Mouse (Mus musculus): ENCODE results near the gene Chd6. TPM values are rescaled to one million over a fixed set of nuclear protein-coding genes. Genes with fewer than 3 reads are reported as not detected.
A peak's percentile ranks its signal among the peaks of the same experiment; 100 is the strongest.

Gene Chd6
- polyA plus RNA-seq, 1 experiment from 2014 or later = 28.1 TPM

DNA sequence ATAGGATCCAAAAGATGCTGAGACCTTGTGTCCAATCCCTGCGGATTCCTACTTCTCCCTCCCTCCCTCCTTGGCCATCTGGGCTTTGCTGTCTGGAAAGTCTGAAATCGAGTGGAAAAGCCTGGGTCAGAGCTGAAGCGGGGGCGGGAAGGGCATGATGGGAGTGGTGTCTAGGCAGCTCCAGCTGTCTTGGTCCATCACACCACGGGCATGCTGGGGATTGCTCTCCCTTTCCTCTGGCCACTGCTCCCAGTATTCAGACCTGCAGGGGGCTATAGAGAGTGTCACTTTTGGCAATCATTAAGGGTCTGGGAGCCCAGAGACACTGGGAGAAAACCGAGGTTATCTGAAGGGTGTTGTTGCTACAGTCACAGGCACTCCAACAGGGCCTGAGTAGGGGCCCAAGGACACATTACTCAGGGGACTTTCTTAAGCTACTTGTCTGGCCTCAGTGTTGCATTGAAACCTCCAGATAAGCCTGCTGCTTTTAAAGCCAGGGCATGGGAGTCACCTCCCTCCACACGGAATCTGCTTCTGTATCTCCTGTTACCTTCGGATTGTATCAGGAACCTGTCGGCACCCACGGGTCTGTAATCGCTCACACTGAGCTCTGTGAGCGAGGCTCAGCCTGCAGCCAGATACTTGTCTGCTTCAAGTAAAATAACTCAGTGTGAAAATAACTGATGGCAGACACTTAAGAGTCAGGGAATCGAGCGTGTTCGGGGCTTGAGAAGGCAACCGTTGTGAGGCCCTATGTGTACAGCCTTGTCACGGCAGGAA lies 167.8 kb downstream of the Chd6 start:
- WGBS = 55% methylated on average over 17 of the region's 17 CpGs
- no peak overlapping the region for H3K4me2 ChIP-seq (ENCODE audit: low read depth, low read length)
- no peak for ATAC-seq (ENCODE audit: insufficient read depth, low FRiP score)

DNA sequence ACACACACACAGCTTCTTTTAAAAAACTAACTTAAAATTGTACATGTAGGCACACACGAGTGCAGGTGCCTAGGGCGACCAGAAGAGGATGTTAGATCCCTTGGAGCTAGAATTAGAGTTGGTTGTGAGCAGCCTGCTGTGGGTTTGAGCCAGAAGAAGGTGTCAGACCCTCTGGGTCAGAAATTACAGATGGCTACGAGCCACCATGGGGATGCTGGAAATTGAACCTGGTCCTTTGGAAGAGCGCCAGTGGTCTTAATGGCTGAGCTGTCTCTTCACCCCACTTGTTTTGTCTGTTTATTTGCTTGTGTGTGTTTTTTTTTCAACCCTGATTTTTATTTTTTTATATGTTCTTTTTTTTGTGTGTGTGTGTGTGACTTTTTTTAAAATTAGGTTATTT lies 174.4 kb downstream of the Chd6 start:
- no peak for ATAC-seq (ENCODE audit: insufficient read depth, low FRiP score)
- H3K27me3 ChIP-seq (ENCODE audit: control insufficient read depth, insufficient read depth, low read length) = no peaks in the 10 kb centered on the region
- no peak overlapping the region for H3K4me3 ChIP-seq (replicated peaks; ENCODE audit: low read length)
- H3K36me3 ChIP-seq (ENCODE audit: control insufficient read depth, insufficient read depth, low read length) = no peaks in the 10 kb centered on the region
- no peak overlapping the region for H3K27ac ChIP-seq (ENCODE audit: low read length)
- no peak overlapping the region for H3K9ac ChIP-seq (ENCODE audit: low read length)
- no peak overlapping the region for H3K4me2 ChIP-seq (ENCODE audit: low read depth, low read length)
- 76% methylated on average over 4 of the region's 4 CpGs for WGBS
- H3K9me3 ChIP-seq (replicated peaks; ENCODE audit: control insufficient read depth, low read length) = 0 out of 2 replicates have a peak, but pooled peaks cover 4% of the 10 kb centered on the region
- H3K4me1 ChIP-seq (ENCODE audit: control insufficient read depth, insufficient read depth, low read length) = 0 out of 2 replicates have a peak, but pooled peaks cover 6% of the 10 kb centered on the region

More for the DNA sequence above, 167.8 kb downstream of the Chd6 start:
- no peak overlapping the region for H3K9ac ChIP-seq (ENCODE audit: low read length)
- no peaks in the 10 kb centered on the region for H3K9me3 ChIP-seq (replicated peaks; ENCODE audit: control insufficient read depth, low read length)
- H3K27ac ChIP-seq (ENCODE audit: low read length) = no peak overlapping the region
- 0 out of 2 replicates have a peak, but pooled peaks cover 4% of the 10 kb centered on the region for H3K36me3 ChIP-seq (ENCODE audit: control insufficient read depth, insufficient read depth, low read length)
- H3K4me1 ChIP-seq (ENCODE audit: control insufficient read depth, insufficient read depth, low read length) = peaks cover 4% of the 10 kb centered on the region; the same call in 1 of the 2 replicates
- H3K4me3 ChIP-seq (replicated peaks; ENCODE audit: low read length) = no peak overlapping the region
- no peaks in the 10 kb centered on the region for H3K27me3 ChIP-seq (ENCODE audit: control insufficient read depth, insufficient read depth, low read length)

DNA sequence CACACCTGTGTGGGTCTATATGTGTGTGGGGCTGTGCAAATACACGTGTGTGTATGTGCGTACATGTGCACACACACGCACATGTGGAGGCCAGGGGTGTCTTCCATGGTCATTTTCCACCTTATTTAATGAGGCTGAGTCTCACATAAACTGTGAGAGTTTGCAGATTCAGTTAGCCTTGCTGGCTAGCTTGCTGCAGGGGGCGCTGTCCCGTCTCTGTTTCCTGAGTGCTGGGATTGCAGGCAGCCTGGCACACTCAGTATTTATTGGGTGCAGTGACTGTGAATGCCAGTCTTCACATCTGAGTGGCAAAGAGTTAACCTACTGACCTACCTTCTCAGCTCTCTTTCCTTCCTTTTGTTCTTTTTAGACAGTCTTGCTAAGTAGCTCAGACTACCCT lies 175.0 kb downstream of the Chd6 start:
- no peaks in the 10 kb centered on the region for H3K27me3 ChIP-seq (ENCODE audit: control insufficient read depth, insufficient read depth, low read length)
- H3K4me1 ChIP-seq (ENCODE audit: control insufficient read depth, insufficient read depth, low read length) = 0 out of 2 replicates have a peak, but pooled peaks cover 6% of the 10 kb centered on the region
- no peak for ATAC-seq (ENCODE audit: insufficient read depth, low FRiP score)
- H3K9me3 ChIP-seq (replicated peaks; ENCODE audit: control insufficient read depth, low read length) = 0 out of 2 replicates have a peak, but pooled peaks cover 4% of the 10 kb centered on the region
- H3K4me2 ChIP-seq (ENCODE audit: low read depth, low read length) = no peak overlapping the region
- H3K36me3 ChIP-seq (ENCODE audit: control insufficient read depth, insufficient read depth, low read length) = no peaks in the 10 kb centered on the region
- WGBS = 68% methylated on average over 5 of the region's 5 CpGs
- no peak overlapping the region for H3K9ac ChIP-seq (ENCODE audit: low read length)
- H3K27ac ChIP-seq (ENCODE audit: low read length) = no peak overlapping the region
- H3K4me3 ChIP-seq (replicated peaks; ENCODE audit: low read length) = no peak overlapping the region

DNA sequence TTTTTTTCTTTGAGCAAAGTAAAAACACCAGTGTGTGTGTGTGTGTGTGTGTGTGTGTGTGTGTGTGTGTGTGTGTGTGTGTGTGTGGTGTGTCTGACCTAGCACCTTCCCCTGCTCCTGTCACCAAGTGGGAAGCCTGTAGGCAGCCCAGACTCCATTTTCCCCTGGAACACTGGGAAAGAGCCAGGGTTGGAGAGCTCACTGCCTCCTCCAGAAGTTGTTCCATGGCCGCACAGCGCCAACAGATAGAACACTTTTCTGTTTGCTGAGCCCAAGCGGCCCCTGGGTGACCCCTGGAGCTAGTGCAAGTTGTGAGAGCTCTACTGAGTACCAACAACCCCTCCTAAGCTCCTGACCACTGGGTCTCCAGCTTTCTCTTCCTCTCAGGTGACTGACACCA lies 175.9 kb downstream of the Chd6 start:
- Histone ChIP-seq H3K4me3 (replicated peaks; ENCODE audit: low read length) (no peak overlapping the region), H3K4me1 (ENCODE audit: control insufficient read depth, insufficient read depth, low read length) (0 out of 2 replicates have a peak, but pooled peaks cover 6% of the 10 kb centered on the region), H3K36me3 (ENCODE audit: control insufficient read depth, insufficient read depth, low read length) (no peaks in the 10 kb centered on the region), H3K9me3 (replicated peaks; ENCODE audit: control insufficient read depth, low read length) (0 out of 2 replicates have a peak, but pooled peaks cover 4% of the 10 kb centered on the region), H3K27me3 (ENCODE audit: control insufficient read depth, insufficient read depth, low read length) (no peaks in the 10 kb centered on the region), H3K9ac (ENCODE audit: low read length) (no peak overlapping the region), H3K4me2 (ENCODE audit: low read depth, low read length) (no peak overlapping the region), H3K27ac (ENCODE audit: low read length) (no peak overlapping the region)
- 58% methylated on average over 3 of the region's 3 CpGs for WGBS
- no peak for ATAC-seq (ENCODE audit: insufficient read depth, low FRiP score)

DNA sequence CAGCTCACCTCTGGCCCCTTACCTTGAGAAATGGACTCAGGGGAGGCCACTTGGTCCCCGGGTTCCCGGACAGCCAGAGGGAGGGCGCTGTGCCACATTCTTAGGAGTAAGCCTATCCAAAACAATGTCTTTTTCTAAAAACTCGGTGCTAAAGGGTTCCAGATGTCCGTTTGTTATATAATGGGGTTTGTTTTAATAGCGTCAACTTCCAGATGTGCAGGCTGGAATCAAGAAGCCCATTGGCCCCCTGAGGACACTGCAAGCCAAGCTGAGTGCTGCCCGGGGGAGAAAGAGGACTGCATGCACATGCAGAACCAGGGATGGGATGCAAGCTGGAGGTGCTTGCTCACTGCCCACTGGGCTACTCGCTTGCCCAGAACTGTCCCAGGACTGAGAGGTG lies 176.6 kb downstream of the Chd6 start:
- WGBS = 42% methylated on average over 8 of the region's 8 CpGs

DNA sequence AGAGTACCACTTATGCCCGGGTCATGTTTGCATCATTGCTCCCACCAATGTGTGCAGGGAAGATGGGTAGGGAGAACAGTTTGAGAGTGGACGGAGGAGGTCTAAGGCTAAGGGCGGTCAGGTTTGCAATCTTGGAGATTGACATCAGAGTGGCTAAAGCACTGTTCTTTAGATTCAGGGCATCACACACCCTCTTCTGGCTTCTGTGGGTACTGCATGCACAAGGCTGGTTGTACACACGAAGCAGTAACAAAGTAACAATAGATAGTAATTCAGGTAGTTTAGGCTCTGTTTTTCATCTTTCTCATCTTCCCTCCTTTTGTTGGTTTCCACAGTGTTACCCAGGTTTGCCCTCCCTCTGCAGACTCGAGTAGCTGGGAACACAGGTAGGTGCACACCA lies 177.5 kb downstream of the Chd6 start:
- Histone ChIP-seq H3K27me3 (ENCODE audit: control insufficient read depth, insufficient read depth, low read length) (no peaks in the 10 kb centered on the region), H3K9ac (ENCODE audit: low read length) (no peak overlapping the region), H3K4me2 (ENCODE audit: low read depth, low read length) (no peak overlapping the region), H3K4me1 (ENCODE audit: control insufficient read depth, insufficient read depth, low read length) (0 out of 2 replicates have a peak, but pooled peaks cover 6% of the 10 kb centered on the region), H3K4me3 (replicated peaks; ENCODE audit: low read length) (no peak overlapping the region), H3K9me3 (replicated peaks; ENCODE audit: control insufficient read depth, low read length) (0 out of 2 replicates have a peak, but pooled peaks cover 4% of the 10 kb centered on the region), H3K27ac (ENCODE audit: low read length) (no peak overlapping the region), H3K36me3 (ENCODE audit: control insufficient read depth, insufficient read depth, low read length) (no peaks in the 10 kb centered on the region)
- 92% methylated on average over 5 of the region's 5 CpGs for WGBS
- ATAC-seq (ENCODE audit: insufficient read depth, low FRiP score) = no peak

More for the DNA sequence above, 176.6 kb downstream of the Chd6 start:
- peak; percentile 60; the same call in 1 of the 2 replicates for ATAC-seq (ENCODE audit: insufficient read depth, low FRiP score)
- Histone ChIP-seq H3K27ac (ENCODE audit: low read length) (no peak overlapping the region), H3K4me1 (ENCODE audit: control insufficient read depth, insufficient read depth, low read length) (0 out of 2 replicates have a peak, but pooled peaks cover 6% of the 10 kb centered on the region), H3K4me2 (ENCODE audit: low read depth, low read length) (no peak overlapping the region), H3K9me3 (replicated peaks; ENCODE audit: control insufficient read depth, low read length) (0 out of 2 replicates have a peak, but pooled peaks cover 4% of the 10 kb centered on the region), H3K4me3 (replicated peaks; ENCODE audit: low read length) (no peak overlapping the region), H3K36me3 (ENCODE audit: control insufficient read depth, insufficient read depth, low read length) (no peaks in the 10 kb centered on the region), H3K9ac (ENCODE audit: low read length) (no peak overlapping the region), H3K27me3 (ENCODE audit: control insufficient read depth, insufficient read depth, low read length) (no peaks in the 10 kb centered on the region)

DNA sequence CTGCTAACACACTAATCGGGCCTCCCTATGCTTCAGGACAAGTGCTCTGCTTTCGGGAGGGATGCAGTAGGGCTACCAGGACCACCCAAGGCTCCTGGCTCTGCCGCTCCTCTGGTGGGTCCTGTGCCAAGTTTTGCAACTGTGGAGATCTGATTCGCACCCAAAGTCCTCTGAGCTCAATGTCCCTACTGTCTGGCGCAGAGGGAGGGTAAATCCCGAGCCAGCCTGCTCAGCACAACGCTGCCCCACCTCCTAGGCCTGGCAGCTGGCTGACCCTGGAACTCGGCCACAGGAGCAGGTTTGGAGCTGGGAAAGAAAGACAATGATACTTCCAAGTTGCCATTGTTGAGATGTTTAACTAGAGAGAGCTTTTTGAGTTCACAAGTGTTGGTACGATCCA lies 183.7 kb downstream of the Chd6 start:
- no peak for ATAC-seq (ENCODE audit: insufficient read depth, low FRiP score)
- no peaks in the 10 kb centered on the region for H3K36me3 ChIP-seq (ENCODE audit: control insufficient read depth, insufficient read depth, low read length)
- H3K27ac ChIP-seq (ENCODE audit: low read length) = no peak overlapping the region
- no peaks in the 10 kb centered on the region for H3K27me3 ChIP-seq (ENCODE audit: control insufficient read depth, insufficient read depth, low read length)
- WGBS = 66% methylated on average over 9 of the region's 9 CpGs
- H3K9ac ChIP-seq (ENCODE audit: low read length) = no peak overlapping the region
- H3K4me2 ChIP-seq (ENCODE audit: low read depth, low read length) = no peak overlapping the region
- H3K9me3 ChIP-seq (replicated peaks; ENCODE audit: control insufficient read depth, low read length) = no peaks in the 10 kb centered on the region
- no peak overlapping the region for H3K4me3 ChIP-seq (replicated peaks; ENCODE audit: low read length)
- no peaks in the 10 kb centered on the region for H3K4me1 ChIP-seq (ENCODE audit: control insufficient read depth, insufficient read depth, low read length)

DNA sequence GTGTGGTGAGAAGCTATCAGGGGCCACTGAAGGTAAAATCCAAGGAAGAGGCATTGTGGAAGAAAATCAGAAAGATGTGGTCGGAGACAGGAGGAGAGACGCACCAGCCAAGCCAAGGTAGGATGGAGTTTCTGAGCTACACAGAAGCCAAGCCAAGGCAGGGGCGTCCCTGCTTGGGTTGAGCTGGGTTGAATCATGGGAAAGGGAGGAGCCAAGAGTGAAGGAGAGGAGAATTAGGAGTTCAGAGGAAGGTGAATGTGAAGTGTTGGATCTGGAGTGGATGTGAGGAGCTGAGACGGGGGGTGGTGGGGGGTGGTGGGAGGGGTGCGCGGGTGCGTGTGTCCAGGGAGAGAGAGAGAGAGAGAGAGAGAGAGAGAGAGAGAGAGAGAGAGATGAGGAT lies 187.6 kb downstream of the Chd6 start:
- Histone ChIP-seq H3K36me3 (ENCODE audit: control insufficient read depth, insufficient read depth, low read length) (no peaks in the 10 kb centered on the region), H3K27me3 (ENCODE audit: control insufficient read depth, insufficient read depth, low read length) (no peaks in the 10 kb centered on the region), H3K27ac (ENCODE audit: low read length) (no peak overlapping the region), H3K9ac (ENCODE audit: low read length) (no peak overlapping the region), H3K4me2 (ENCODE audit: low read depth, low read length) (no peak overlapping the region), H3K9me3 (replicated peaks; ENCODE audit: control insufficient read depth, low read length) (no peaks in the 10 kb centered on the region), H3K4me1 (ENCODE audit: control insufficient read depth, insufficient read depth, low read length) (0 out of 2 replicates have a peak, but pooled peaks cover 2% of the 10 kb centered on the region), H3K4me3 (replicated peaks; ENCODE audit: low read length) (no peak overlapping the region)
- ATAC-seq (ENCODE audit: insufficient read depth, low FRiP score) = no peak
- WGBS = 39% methylated on average over 6 of the region's 7 CpGs

DNA sequence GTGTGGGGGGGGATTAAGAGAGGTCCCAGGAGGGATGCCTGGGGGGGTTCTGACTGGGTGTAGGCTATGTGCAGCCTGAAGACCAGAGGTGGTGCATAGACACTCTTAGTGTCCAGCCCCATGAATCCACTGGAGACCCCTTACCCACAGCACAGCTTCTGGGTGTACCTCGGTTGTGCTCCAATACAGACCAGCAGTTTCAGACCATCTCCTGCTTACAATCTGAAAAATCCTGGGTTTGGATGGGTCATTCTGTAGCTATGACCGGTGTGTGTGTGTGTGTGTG lies 190.0 kb downstream of the Chd6 start:
- Histone ChIP-seq H3K4me1 (ENCODE audit: control insufficient read depth, insufficient read depth, low read length) (peaks cover 11% of the 10 kb centered on the region; the same call in 1 of the 2 replicates), H3K36me3 (ENCODE audit: control insufficient read depth, insufficient read depth, low read length) (no peaks in the 10 kb centered on the region), H3K4me3 (replicated peaks; ENCODE audit: low read length) (no peak overlapping the region), H3K27me3 (ENCODE audit: control insufficient read depth, insufficient read depth, low read length) (no peaks in the 10 kb centered on the region), H3K4me2 (ENCODE audit: low read depth, low read length) (no peak overlapping the region), H3K9ac (ENCODE audit: low read length) (no peak overlapping the region), H3K9me3 (replicated peaks; ENCODE audit: control insufficient read depth, low read length) (no peaks in the 10 kb centered on the region), H3K27ac (ENCODE audit: low read length) (no peak overlapping the region)
- WGBS = 71% methylated on average over 2 of the region's 2 CpGs
- no peak for ATAC-seq (ENCODE audit: insufficient read depth, low FRiP score)

Measured in stomach, embryonic 16.5 days (tissue).